Mouse (Mus musculus): ENCODE data around the gene Pick1. TPM values are rescaled to one million over a fixed set of nuclear protein-coding genes. Genes with fewer than 3 reads are reported as not detected.

Pick1 gene
- total RNA-seq, 2 experiments from 2014 or later: 21.5 to 22.3 TPM

Other genes starting within 250 kb of the Pick1 start
- gene H1f0, start 200.7 kb upstream of the Pick1 start, total RNA-seq (2021): 10 to 100 TPM; 95.9 to 98.4 TPM
- not detected for gene Galr3, start 187.3 kb upstream of the Pick1 start, total RNA-seq (2021)
- 1 to 10 TPM; 7.4 to 7.5 TPM for gene Ankrd54, start 166.3 kb upstream of the Pick1 start, total RNA-seq (2021)
- 10 to 100 TPM; 68.9 to 71.5 TPM for gene Eif3l, start 154.0 kb upstream of the Pick1 start, total RNA-seq (2021)
- gene Micall1, start 120.3 kb upstream of the Pick1 start, total RNA-seq (2021): 10 to 100 TPM; 51.9 to 57.7 TPM
- 100 to 1,000 TPM; 132 TPM for gene Polr2f, start 88.2 kb upstream of the Pick1 start, total RNA-seq (2021)
- gene 1700088E04Rik, start 87.9 kb upstream of the Pick1 start, total RNA-seq (2021): 1 to 10 TPM; 1.6 to 1.7 TPM
- gene Sox10, start 63.9 kb upstream of the Pick1 start, total RNA-seq (2021): 1 to 10 TPM in 1 of 2 experiments, under 1 TPM in 1; 0.92 to 1.3 TPM
- under 1 TPM; 0.55 to 0.73 TPM for gene Gm49486, start 218 bp downstream of the Pick1 start, total RNA-seq (2021)
- gene Slc16a8, start 25.6 kb downstream of the Pick1 start, total RNA-seq (2021): under 1 TPM; 0.23 to 0.39 TPM
- 1 to 10 TPM in 1 of 2 experiments, under 1 TPM in 1; 0.78 to 2.4 TPM for gene Baiap2l2, start 56.4 kb downstream of the Pick1 start, total RNA-seq (2021)
- gene Pla2g6, start 99.2 kb downstream of the Pick1 start, total RNA-seq (2021): 1 to 10 TPM; 9.6 to 9.9 TPM
- 1 to 10 TPM; 8.1 to 8.3 TPM for gene Maff, start 117.4 kb downstream of the Pick1 start, total RNA-seq (2021)
- gene Tmem184b, start 174.4 kb downstream of the Pick1 start, total RNA-seq (2021): 10 to 100 TPM; 43.0 to 46.7 TPM
- gene Csnk1e, start 226.4 kb downstream of the Pick1 start, total RNA-seq (2021): 10 to 100 TPM; 48.4 to 54.0 TPM